Mouse (Mus musculus) MEL (cell line): ENCODE results near the gene Ryr2. TPM values are rescaled to one million over a fixed set of nuclear protein-coding genes. Genes with fewer than 3 reads are reported as not detected.

ENCODE experiments used
- DNase-seq: peaks from one replicate; pipeline ENCODE4 v3.0.0; 2011; ENCODE audit warnings: low read depth, low spot score
- H3K27ac ChIP-seq: 2 replicates; pipeline ENCODE4 v1.5.1; 2012; ENCODE audit warnings: low read depth, mild to moderate bottlenecking, control low read depth, low read length, moderate library complexity; ENCODE audit not compliant: control insufficient read depth
- H3K27me3 ChIP-seq, 2 experiments: fragments of 150-350 bp in 1 of 2; sonication (generic) in 1 of 2; 2 replicates each; pipeline ENCODE4 v1.6.1; 2012; ENCODE audit warnings: low read length in 2 of 2, mild to moderate bottlenecking in 2 of 2, improper control_type of control experiment in 1 of 2, moderate library complexity in 1 of 2; ENCODE audit not compliant: insufficient read depth in 2 of 2, control insufficient read depth in 1 of 2
- H3K36me3 ChIP-seq, 2 experiments: 2 replicates each; pipeline ENCODE4 v1.6.1; 2012 to 2014; ENCODE audit warnings: low read length in 2 of 2, improper control_type of control experiment in 1 of 2, inconsistent platforms in 1 of 2, mild to moderate bottlenecking in 1 of 2; ENCODE audit not compliant: insufficient read depth in 2 of 2, control insufficient read depth in 1 of 2
- H3K4me1 ChIP-seq, 2 experiments: fragments of 150-350 bp in 1 of 2; sonication (generic) in 1 of 2; 2 replicates each; pipeline ENCODE4 v1.6.1; 2012; ENCODE audit warnings: low read length in 2 of 2, improper control_type of control experiment in 1 of 2, mild to moderate bottlenecking in 1 of 2; ENCODE audit not compliant: insufficient read depth in 2 of 2, control insufficient read depth in 1 of 2
- H3K4me3 ChIP-seq, 2 experiments: fragments of 150-350 bp in 1 of 2; sonication (generic) in 1 of 2; 2 replicates each; pipeline ENCODE4 v1.5.1; 2012; ENCODE audit warnings: low read depth in 2 of 2, low read length in 2 of 2, mild to moderate bottlenecking in 2 of 2, moderate library complexity in 2 of 2, control low read depth in 1 of 2, improper control_type of control experiment in 1 of 2; ENCODE audit not compliant: control insufficient read depth in 1 of 2, insufficient read depth in 1 of 2
- H3K79me2 ChIP-seq: 2 replicates; pipeline ENCODE4 v1.6.1; 2012; ENCODE audit warnings: mild to moderate bottlenecking, low read length, moderate library complexity; ENCODE audit not compliant: control insufficient read depth, poor library complexity, insufficient read depth
- H3K9ac ChIP-seq: 2 replicates; pipeline ENCODE4 v1.6.1; 2012; ENCODE audit warnings: low read depth, mild to moderate bottlenecking, control low read depth, low read length, moderate library complexity; ENCODE audit not compliant: control insufficient read depth, poor library complexity, severe bottlenecking
- H3K9me3 ChIP-seq: fragments of 150-350 bp; sonication (generic); replicated peaks from 2 replicates; pipeline ENCODE4 v1.6.1; 2012; ENCODE audit warnings: mild to moderate bottlenecking, low read length, improper control_type of control experiment, moderate library complexity; ENCODE audit not compliant: insufficient read depth
- CHD1 ChIP-seq: IDR thresholded peaks from 2 replicates; pipeline ENCODE4 v1.6.1; 2012; ENCODE audit warnings: low read depth, mild to moderate bottlenecking, inconsistent platforms, low read length, improper control_type of control experiment
- CTCF ChIP-seq, 3 experiments: IDR thresholded peaks in 2 of 3; conservative IDR thresholded peaks in 1 of 3; 2 replicates each; pipeline ENCODE4 v1.5.1; 2011 to 2012; ENCODE audit warnings: low read length in 3 of 3, low read depth in 2 of 3, mild to moderate bottlenecking in 2 of 3, improper control_type of control experiment in 1 of 3, inconsistent platforms in 1 of 3, mixed read lengths in 1 of 3, moderate library complexity in 1 of 3; ENCODE audit not compliant: control insufficient read depth in 1 of 3, insufficient read depth in 1 of 3, poor library complexity in 1 of 3, severe bottlenecking in 1 of 3
- E2F4 ChIP-seq: IDR thresholded peaks from 2 replicates; pipeline ENCODE4 v1.6.1; 2011; ENCODE audit warnings: low read depth, low read length, improper control_type of control experiment, borderline replicate concordance
- ELF1 ChIP-seq: IDR thresholded peaks from 2 replicates; pipeline ENCODE4 v1.6.1; 2014; ENCODE audit warnings: low read depth, mild to moderate bottlenecking, inconsistent platforms, low read length, improper control_type of control experiment, moderate library complexity
- HCFC1 ChIP-seq: IDR thresholded peaks from 2 replicates; pipeline ENCODE4 v1.6.1; 2012; ENCODE audit warnings: low read depth, mild to moderate bottlenecking, inconsistent platforms, low read length, improper control_type of control experiment, moderate library complexity
- JUND ChIP-seq: IDR thresholded peaks from 2 replicates; pipeline ENCODE4 v1.6.1; 2011; ENCODE audit warnings: low read depth, mild to moderate bottlenecking, improper control_type of control experiment, low read length
- MAZ ChIP-seq: IDR thresholded peaks from 2 replicates; pipeline ENCODE4 v1.6.1; 2012; ENCODE audit warnings: low read depth, mild to moderate bottlenecking, inconsistent platforms, low read length, improper control_type of control experiment
- MEF2A ChIP-seq: IDR thresholded peaks from 2 replicates; pipeline ENCODE4 v1.6.1; 2014; ENCODE audit warnings: low read depth, mild to moderate bottlenecking, inconsistent platforms, low read length, improper control_type of control experiment; ENCODE audit not compliant: poor library complexity, insufficient replicate concordance, severe bottlenecking; ENCODE audit errors: extremely low read depth
- MXI1 ChIP-seq: IDR thresholded peaks from 2 replicates; pipeline ENCODE4 v1.6.1; 2011; ENCODE audit warnings: mild to moderate bottlenecking, low read depth, low read length, improper control_type of control experiment
- MYB ChIP-seq: IDR thresholded peaks from 2 replicates; pipeline ENCODE4 v1.6.1; 2011; ENCODE audit warnings: mild to moderate bottlenecking, low read depth, low read length, improper control_type of control experiment
- NELFE ChIP-seq: IDR thresholded peaks from 2 replicates; pipeline ENCODE4 v1.6.1; 2011; ENCODE audit warnings: low read depth, low read length, improper control_type of control experiment
- NRF1 ChIP-seq: IDR thresholded peaks from 2 replicates; pipeline ENCODE4 v1.6.1; 2014; ENCODE audit warnings: low read depth, mild to moderate bottlenecking, inconsistent platforms, low read length, improper control_type of control experiment, moderate library complexity; ENCODE audit not compliant: poor library complexity, insufficient read depth, severe bottlenecking
- POLR2AphosphoS2 ChIP-seq: IDR thresholded peaks from 2 replicates; pipeline ENCODE4 v1.6.1; 2011; ENCODE audit warnings: low read length, improper control_type of control experiment
- RAD21 ChIP-seq: IDR thresholded peaks from 2 replicates; pipeline ENCODE4 v1.6.1; 2011; ENCODE audit warnings: mild to moderate bottlenecking, low read depth, low read length, improper control_type of control experiment
- RCOR1 ChIP-seq: IDR thresholded peaks from 2 replicates; pipeline ENCODE4 v1.6.1; 2012; ENCODE audit warnings: low read depth, mild to moderate bottlenecking, inconsistent platforms, low read length, improper control_type of control experiment
- SMC3 ChIP-seq: IDR thresholded peaks from 2 replicates; pipeline ENCODE4 v1.6.1; 2011; ENCODE audit warnings: low read depth, low read length, improper control_type of control experiment
- TAL1 ChIP-seq: IDR thresholded peaks from 2 replicates; pipeline ENCODE4 v1.6.1; 2012; ENCODE audit warnings: mild to moderate bottlenecking, inconsistent platforms, low read length, moderate library complexity, mixed read lengths
- USF2 ChIP-seq, 2 experiments: IDR thresholded peaks; 2 replicates each; pipeline ENCODE4 v1.6.1; 2011 to 2012; ENCODE audit warnings: improper control_type of control experiment in 2 of 2, low read length in 2 of 2, borderline replicate concordance in 1 of 2, inconsistent platforms in 1 of 2, low read depth in 1 of 2, mild to moderate bottlenecking in 1 of 2; ENCODE audit not compliant: insufficient read depth in 1 of 2
- ZKSCAN1 ChIP-seq: IDR thresholded peaks from 2 replicates; pipeline ENCODE4 v1.6.1; 2012; ENCODE audit warnings: low read depth, mild to moderate bottlenecking, inconsistent platforms, low read length, improper control_type of control experiment, moderate library complexity
- ZNF384 ChIP-seq: IDR thresholded peaks from 2 replicates; pipeline ENCODE4 v1.6.1; 2012; ENCODE audit warnings: low read depth, mild to moderate bottlenecking, inconsistent platforms, low read length, improper control_type of control experiment
- polyA plus RNA-seq, 2 experiments: library from polyadenylated mRNA; stranded (reverse) in 1 of 2; unstranded in 1 of 2; fragments of >175 nt in 1 of 2; fragments of >200 nt in 1 of 2; gene quantifications; 2 replicates each; pipeline versions ENCODE4 v1.2.1 to v1.2.4; 2012; ENCODE audit warnings: low replicate concordance in 2 of 2, low read depth in 1 of 2; ENCODE audit not compliant: insufficient read length in 2 of 2, insufficient read depth in 1 of 2, missing spikeins in 1 of 2
- total RNA-seq: library from RNA; depleted of rRNA; stranded (reverse); fragments of 300-350 nt; gene quantifications from 2 replicates; pipeline ENCODE4 v1.2.3, GENCODE M21; 2012

The Ryr2 gene
- total and polyA plus RNA-seq, 3 experiments, result 0.04 TPM; not detected in 2

GRCm38 (mm10) chr13:11879037-11879436 lies 227.7 kb downstream of the Ryr2 start:
- TF ChIP-seq ZKSCAN1 (no peak), TAL1 (no peak), ELF1 (no peak), POLR2AphosphoS2 (no peak), SMC3 (no peak), MEF2A (no peak), JUND (no peak), ZNF384 (no peak), NRF1 (no peak), USF2 (IDR thresholded peaks at IDR 0.05; ENCODE audit: borderline replicate concordance in 1 of 2, insufficient read depth in 1 of 2, low read depth in 1 of 2, low read length in 2 of 2) (no peak), MXI1 (no peak), NELFE (no peak), CHD1 (no peak)
- H3K9me3 ChIP-seq, result no peaks in the 10 kb centered on the region
- H3K4me1 ChIP-seq, result no peaks in the 10 kb centered on the region
- H3K27ac ChIP-seq, result no peak overlapping the region
- H3K4me3 ChIP-seq, result no peak overlapping the region
- no peak overlapping the region for H3K9ac ChIP-seq
- DNase-seq, result no peak
- no peaks in the 10 kb centered on the region for H3K79me2 ChIP-seq
- no peaks in the 10 kb centered on the region for H3K36me3 ChIP-seq
- no peaks in the 10 kb centered on the region for H3K27me3 ChIP-seq

GRCm38 (mm10) chr13:11874852-11875251 lies 231.9 kb downstream of the Ryr2 start:
- Histone ChIP-seq H3K9ac (no peak overlapping the region), H3K9me3 (no peaks in the 10 kb centered on the region), H3K4me3 (no peak overlapping the region), H3K4me1 (no peaks in the 10 kb centered on the region), H3K27ac (no peak overlapping the region), H3K36me3 (no peaks in the 10 kb centered on the region), H3K27me3 (no peaks in the 10 kb centered on the region), H3K79me2 (no peaks in the 10 kb centered on the region)
- DNase-seq, result peak; percentile 2
- TF ChIP-seq CTCF (IDR thresholded peaks at IDR 0.05 in 2 of 3, conservative IDR thresholded peaks at IDR 0.05 in 1 of 3; ENCODE audit: control insufficient read depth in 1 of 3, insufficient read depth in 1 of 3, low read depth in 2 of 3, low read length in 3 of 3, poor library complexity in 1 of 3, severe bottlenecking in 1 of 3), result peak; percentile 17 to 32 (median 25); a peak in 3 of 6 replicates
- no peak for TF ChIP-seq SMC3

GRCm38 (mm10) chr13:11869971-11870370 lies 236.8 kb downstream of the Ryr2 start:
- Histone ChIP-seq H3K4me3 (no peak overlapping the region), H3K9me3 (no peaks in the 10 kb centered on the region), H3K27me3 (no peaks in the 10 kb centered on the region), H3K79me2 (no peaks in the 10 kb centered on the region), H3K36me3 (no peaks in the 10 kb centered on the region), H3K9ac (no peak overlapping the region), H3K4me1 (no peaks in the 10 kb centered on the region), H3K27ac (no peak overlapping the region)
- TF ChIP-seq MAZ (no peak), POLR2AphosphoS2 (no peak), E2F4 (no peak), JUND (no peak), RCOR1 (no peak), RAD21 (no peak; the same call in 1 of the 2 replicates), MXI1 (no peak), HCFC1 (no peak), ELF1 (no peak), MYB (no peak), NELFE (no peak)
- no peak for DNase-seq
